Mouse (Mus musculus): Measurements from ENCODE around the gene Csnk2a1. TPM values are rescaled to one million over a fixed set of nuclear protein-coding genes. Genes with fewer than 3 reads are reported as not detected.
"Not testable (repeated sequence)": the region's sequence is repeated elsewhere in the genome, so short reads cannot be mapped to it uniquely, and the experiment has no call there.

Gene Csnk2a1
- polyA plus RNA-seq, 1 experiment: 3.4 TPM

DNA sequence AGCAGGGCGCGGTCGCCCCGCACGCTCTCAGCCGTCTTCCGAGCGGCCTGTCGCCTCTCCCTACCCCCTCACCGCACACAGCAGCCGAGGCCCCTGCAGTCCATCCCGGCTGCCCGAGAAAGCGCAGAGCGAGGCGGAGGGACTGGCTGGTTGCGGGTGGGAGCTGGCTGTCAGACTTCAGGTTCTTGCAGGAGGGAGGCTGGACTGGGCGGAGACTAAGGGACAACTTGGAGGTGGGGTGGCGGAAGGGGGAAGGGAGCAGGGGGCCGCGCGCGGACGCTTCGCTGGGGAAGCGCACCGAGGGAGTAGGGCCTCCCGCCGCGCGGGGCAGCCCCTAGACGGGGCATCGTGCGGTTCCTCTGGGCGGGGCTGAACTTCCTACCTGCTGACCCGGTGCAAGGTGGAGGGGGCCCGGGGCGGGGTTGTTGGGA lies 427 bp downstream of the Csnk2a1 start:
- no peaks in the 10 kb centered on the region for H3K27me3 ChIP-seq (replicated peaks)
- H3K36me3 ChIP-seq (replicated peaks; ENCODE audit: low read length): peaks cover 22% of the 10 kb centered on the region
- H3K9me3 ChIP-seq: no peaks in the 10 kb centered on the region
- H3K4me1 ChIP-seq: peaks cover 41% of the 10 kb centered on the region
- peak overlapping the region; percentile 94 for H3K4me3 ChIP-seq (replicated peaks)
- TF ChIP-seq GATA1 (IDR thresholded peaks at IDR 0.05; ENCODE audit: borderline replicate concordance, low read length) (no peak), FLI1 (IDR thresholded peaks at IDR 0.05; ENCODE audit: low read length) (no peak)

DNA sequence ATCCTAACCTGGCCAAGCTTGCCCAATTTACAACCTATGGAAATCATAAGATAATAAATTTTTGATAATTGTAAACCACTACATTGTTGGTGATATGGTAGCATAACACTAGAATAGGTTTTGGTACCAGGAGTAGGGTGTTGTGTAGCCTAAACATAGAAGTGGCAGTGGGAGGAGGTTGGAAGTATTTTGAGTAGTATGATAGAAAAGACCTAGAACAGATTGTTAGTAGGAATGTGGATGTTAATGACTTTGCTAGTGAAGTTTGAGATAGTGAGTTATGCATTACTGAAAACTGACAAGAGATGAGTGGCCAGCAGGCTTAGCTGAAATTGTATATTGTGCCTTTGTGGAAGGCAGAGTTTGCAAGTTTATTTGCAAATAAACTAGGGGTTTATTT lies 3.4 kb downstream of the Csnk2a1 start:
- Histone ChIP-seq H3K36me3 (replicated peaks; ENCODE audit: low read length) (peaks cover 35% of the 10 kb centered on the region), H3K27me3 (replicated peaks) (no peaks in the 10 kb centered on the region), H3K9me3 (no peaks in the 10 kb centered on the region), H3K4me3 (replicated peaks) (no peak overlapping the region), H3K4me1 (peaks cover 43% of the 10 kb centered on the region)
- TF ChIP-seq FLI1 (IDR thresholded peaks at IDR 0.05; ENCODE audit: low read length) (no peak), GATA1 (IDR thresholded peaks at IDR 0.05; ENCODE audit: borderline replicate concordance, low read length) (no peak)

DNA sequence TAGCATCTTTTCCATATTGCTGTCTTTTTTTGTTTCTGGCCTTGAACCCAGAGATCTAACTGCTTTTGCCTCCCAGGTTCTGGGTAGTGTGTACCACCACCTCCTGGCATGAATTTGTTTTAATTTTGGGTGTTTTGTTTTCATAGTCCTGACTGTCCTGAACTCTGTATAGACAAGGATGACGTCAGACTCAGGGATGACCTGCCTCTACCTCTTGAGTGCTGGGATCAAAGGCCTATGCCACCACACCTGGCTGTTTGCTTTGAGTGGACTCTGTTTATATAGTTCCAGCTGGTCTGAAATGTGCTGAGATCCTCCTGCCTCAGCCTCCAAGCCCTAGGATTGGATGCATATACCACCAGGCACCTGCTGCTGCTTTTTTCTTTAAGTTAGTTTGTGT lies 11.3 kb downstream of the Csnk2a1 start:
- Histone ChIP-seq H3K27me3 (replicated peaks) (no peaks in the 10 kb centered on the region), H3K4me3 (replicated peaks) (no peak overlapping the region), H3K36me3 (replicated peaks; ENCODE audit: low read length) (peaks cover 65% of the 10 kb centered on the region), H3K9me3 (no peaks in the 10 kb centered on the region), H3K4me1 (peaks cover 27% of the 10 kb centered on the region)
- TF ChIP-seq GATA1 (IDR thresholded peaks at IDR 0.05; ENCODE audit: borderline replicate concordance, low read length) (no peak), FLI1 (IDR thresholded peaks at IDR 0.05; ENCODE audit: low read length) (no peak)

- no peak overlapping the region for H3K4me3 ChIP-seq (replicated peaks)
- peaks cover 67% of the 10 kb centered on the region for H3K36me3 ChIP-seq (replicated peaks; ENCODE audit: low read length)
- TF ChIP-seq GATA1 (IDR thresholded peaks at IDR 0.05; ENCODE audit: borderline replicate concordance, low read length) (no peak), FLI1 (IDR thresholded peaks at IDR 0.05; ENCODE audit: low read length) (no peak)
Measured at GRCm38 (mm10) chr2:152240580-152240979, 13.9 kb downstream of the Csnk2a1 start.

DNA sequence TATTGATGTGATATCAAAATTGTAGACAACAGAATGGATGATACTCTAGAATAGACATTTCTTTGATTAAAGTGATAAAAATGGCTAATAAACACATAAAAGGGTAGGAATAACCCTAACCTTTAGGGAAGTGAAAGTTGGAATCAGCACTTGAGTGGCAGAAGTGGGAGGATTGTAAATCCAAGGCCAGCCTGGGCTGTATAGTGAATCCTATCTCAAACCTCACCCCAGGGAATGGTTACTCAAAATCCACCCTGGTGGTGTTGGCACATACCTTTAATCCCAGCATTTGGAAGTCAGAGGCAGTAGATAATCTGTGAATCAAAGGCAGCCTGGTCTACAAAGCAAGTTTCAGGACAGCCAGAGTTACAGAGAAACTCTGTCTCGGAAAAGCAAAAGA lies 20.6 kb downstream of the Csnk2a1 start:
- Histone ChIP-seq H3K27me3 (replicated peaks) (no peaks in the 10 kb centered on the region), H3K4me3 (replicated peaks) (no peak overlapping the region), H3K36me3 (replicated peaks; ENCODE audit: low read length) (peaks cover 54% of the 10 kb centered on the region), H3K9me3 (no peaks in the 10 kb centered on the region), H3K4me1 (peaks cover 45% of the 10 kb centered on the region)
- TF ChIP-seq GATA1 (IDR thresholded peaks at IDR 0.05; ENCODE audit: borderline replicate concordance, low read length): no peak
- TF ChIP-seq FLI1 (IDR thresholded peaks at IDR 0.05; ENCODE audit: low read length): no peak

More at GRCm38 (mm10) chr2:152240580-152240979, 13.9 kb downstream of the Csnk2a1 start:
- Histone ChIP-seq H3K27me3 (replicated peaks) (no peaks in the 10 kb centered on the region), H3K9me3 (no peaks in the 10 kb centered on the region), H3K4me1 (peaks cover 29% of the 10 kb centered on the region)

- Histone ChIP-seq H3K27me3 (replicated peaks) (no peaks in the 10 kb centered on the region), H3K4me1 (peaks cover 26% of the 10 kb centered on the region), H3K4me3 (replicated peaks) (no peak overlapping the region), H3K9me3 (no peaks in the 10 kb centered on the region), H3K36me3 (replicated peaks; ENCODE audit: low read length) (peaks cover 62% of the 10 kb centered on the region)
- TF ChIP-seq FLI1 (IDR thresholded peaks at IDR 0.05; ENCODE audit: low read length): no peak
- TF ChIP-seq GATA1 (IDR thresholded peaks at IDR 0.05; ENCODE audit: borderline replicate concordance, low read length): no peak
Measured at GRCm38 (mm10) chr2:152250511-152250910, 23.9 kb downstream of the Csnk2a1 start.

- no peaks in the 10 kb centered on the region for H3K9me3 ChIP-seq
- no peaks in the 10 kb centered on the region for H3K4me1 ChIP-seq
- H3K4me3 ChIP-seq (replicated peaks): no peak overlapping the region
- TF ChIP-seq GATA1 (IDR thresholded peaks at IDR 0.05; ENCODE audit: borderline replicate concordance, low read length) (no peak), FLI1 (IDR thresholded peaks at IDR 0.05; ENCODE audit: low read length) (no peak)
- H3K27me3 ChIP-seq (replicated peaks): no peaks in the 10 kb centered on the region
- H3K36me3 ChIP-seq (replicated peaks; ENCODE audit: low read length): peaks cover 84% of the 10 kb centered on the region
Measured at GRCm38 (mm10) chr2:152259739-152260138, 33.1 kb downstream of the Csnk2a1 start.

DNA sequence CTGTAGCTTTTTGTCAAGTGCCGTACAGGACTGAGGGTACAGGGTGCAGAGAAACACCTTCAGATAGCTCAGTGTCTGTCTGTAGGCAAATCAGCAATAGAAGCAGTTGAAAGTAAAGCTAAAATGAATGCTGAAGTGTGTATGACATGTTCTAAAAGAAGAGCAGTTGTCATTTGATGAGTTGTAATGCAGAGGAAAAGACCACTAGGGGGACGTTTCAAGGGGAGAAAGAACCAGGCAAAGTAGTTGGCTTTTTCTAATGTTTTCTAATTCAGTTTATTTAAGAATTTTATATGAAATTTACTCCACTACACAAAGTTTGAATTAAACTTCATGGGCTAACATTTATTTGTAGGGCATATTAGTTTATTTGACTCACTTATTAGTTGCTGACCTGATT lies 47.0 kb downstream of the Csnk2a1 start:
- Histone ChIP-seq H3K36me3 (replicated peaks; ENCODE audit: low read length) (peaks cover 88% of the 10 kb centered on the region), H3K27me3 (replicated peaks) (no peaks in the 10 kb centered on the region), H3K4me3 (replicated peaks) (no peak overlapping the region), H3K4me1 (no peaks in the 10 kb centered on the region), H3K9me3 (no peaks in the 10 kb centered on the region)
- TF ChIP-seq FLI1 (IDR thresholded peaks at IDR 0.05; ENCODE audit: low read length): no peak
- no peak for TF ChIP-seq GATA1 (IDR thresholded peaks at IDR 0.05; ENCODE audit: borderline replicate concordance, low read length)

DNA sequence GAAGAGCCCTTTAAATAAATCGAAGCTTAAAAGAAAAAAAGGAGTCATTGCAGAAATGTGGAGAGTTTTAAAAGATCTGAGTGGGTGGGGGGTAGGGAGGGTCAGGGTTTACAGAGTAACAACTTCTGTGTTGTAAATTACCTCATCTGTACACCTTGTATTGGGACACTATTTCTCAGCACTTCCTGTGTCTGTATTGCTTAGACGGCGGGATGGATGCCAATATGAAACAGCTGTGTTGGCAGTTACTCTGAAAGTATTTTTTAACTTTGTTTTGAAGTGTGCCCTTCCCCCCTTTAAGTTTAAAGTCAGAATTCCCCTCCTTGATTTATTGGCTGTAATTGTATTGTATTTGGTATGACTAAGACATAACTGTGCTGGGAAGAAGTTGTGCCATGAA lies 54.8 kb downstream of the Csnk2a1 start:
- H3K9me3 ChIP-seq: no peaks in the 10 kb centered on the region
- peaks cover 85% of the 10 kb centered on the region for H3K36me3 ChIP-seq (replicated peaks; ENCODE audit: low read length)
- TF ChIP-seq FLI1 (IDR thresholded peaks at IDR 0.05; ENCODE audit: low read length): no peak
- no peak for TF ChIP-seq GATA1 (IDR thresholded peaks at IDR 0.05; ENCODE audit: borderline replicate concordance, low read length)
- H3K4me3 ChIP-seq (replicated peaks): no peak overlapping the region
- H3K4me1 ChIP-seq: no peaks in the 10 kb centered on the region
- no peaks in the 10 kb centered on the region for H3K27me3 ChIP-seq (replicated peaks)

GRCm38 (mm10) chr2:152287560-152287959 lies 60.9 kb downstream of the Csnk2a1 start:
- Histone ChIP-seq H3K4me3 (replicated peaks) (no peak overlapping the region), H3K4me1 (no peaks in the 10 kb centered on the region), H3K27me3 (replicated peaks) (no peaks in the 10 kb centered on the region), H3K36me3 (replicated peaks; ENCODE audit: low read length) (peaks cover 58% of the 10 kb centered on the region), H3K9me3 (no peaks in the 10 kb centered on the region)
- TF ChIP-seq GATA1 (IDR thresholded peaks at IDR 0.05; ENCODE audit: borderline replicate concordance, low read length) (no peak), FLI1 (IDR thresholded peaks at IDR 0.05; ENCODE audit: low read length) (no peak)

- Histone ChIP-seq H3K9me3 (no peaks in the 10 kb centered on the region), H3K4me3 (replicated peaks) (no peak overlapping the region), H3K4me1 (peaks cover under 1% of the 10 kb centered on the region), H3K36me3 (replicated peaks; ENCODE audit: low read length) (peaks cover 53% of the 10 kb centered on the region), H3K27me3 (replicated peaks) (no peaks in the 10 kb centered on the region)
- TF ChIP-seq GATA1 (IDR thresholded peaks at IDR 0.05; ENCODE audit: borderline replicate concordance, low read length): no peak
- TF ChIP-seq FLI1 (IDR thresholded peaks at IDR 0.05; ENCODE audit: low read length): no peak
Measured at GRCm38 (mm10) chr2:152288046-152288445, 61.4 kb downstream of the Csnk2a1 start.

- not testable (repeated sequence) for H3K9me3 ChIP-seq; H3K27me3 ChIP-seq (replicated peaks); H3K4me3 ChIP-seq (replicated peaks); H3K4me1 ChIP-seq
- peaks cover 37% of the 10 kb centered on the region for H3K36me3 ChIP-seq (replicated peaks; ENCODE audit: low read length)
Measured at GRCm38 (mm10) chr2:152289623-152290022, 63.0 kb downstream of the Csnk2a1 start.

Data from megakaryocyte, embryonic 14.5 days (primary cell).